Mouse (Mus musculus) brown adipose tissue, adult 24 weeks (tissue): ENCODE data around the gene Ap1b1. TPM values are rescaled to one million over a fixed set of nuclear protein-coding genes. Genes with fewer than 3 reads are reported as not detected.
"Not testable (repeated sequence)": the region's sequence is repeated elsewhere in the genome, so short reads cannot be mapped to it uniquely, and the experiment has no call there.

Experiments
- H3K27ac ChIP-seq: fragments of 200-500 bp; replicated peaks from 2 replicates; pipeline ENCODE4 v1.5.1; 2012; ENCODE audit warnings: low read depth, mild to moderate bottlenecking, low read length
- H3K4me1 ChIP-seq: fragments of 200-500 bp; 2 replicates; pipeline ENCODE4 v1.6.1; 2012; ENCODE audit warnings: low read length, mixed read lengths; ENCODE audit not compliant: control insufficient read depth, insufficient read depth, insufficient read length
- H3K4me3 ChIP-seq: fragments of 200-500 bp; 2 replicates; pipeline ENCODE4 v1.5.1; 2012; ENCODE audit warnings: low read depth, mild to moderate bottlenecking, low read length, moderate library complexity; ENCODE audit not compliant: insufficient read depth
- polyA plus RNA-seq: library from polyadenylated mRNA; stranded (reverse); fragments of >200 nt; gene quantifications from 2 replicates; pipeline ENCODE4 v1.2.4, GENCODE M21; 2012; ENCODE audit not compliant: missing spikeins, insufficient read depth, insufficient read length

Ap1b1 gene
- polyA plus RNA-seq, 1 experiment: 49.5 TPM

DNA sequence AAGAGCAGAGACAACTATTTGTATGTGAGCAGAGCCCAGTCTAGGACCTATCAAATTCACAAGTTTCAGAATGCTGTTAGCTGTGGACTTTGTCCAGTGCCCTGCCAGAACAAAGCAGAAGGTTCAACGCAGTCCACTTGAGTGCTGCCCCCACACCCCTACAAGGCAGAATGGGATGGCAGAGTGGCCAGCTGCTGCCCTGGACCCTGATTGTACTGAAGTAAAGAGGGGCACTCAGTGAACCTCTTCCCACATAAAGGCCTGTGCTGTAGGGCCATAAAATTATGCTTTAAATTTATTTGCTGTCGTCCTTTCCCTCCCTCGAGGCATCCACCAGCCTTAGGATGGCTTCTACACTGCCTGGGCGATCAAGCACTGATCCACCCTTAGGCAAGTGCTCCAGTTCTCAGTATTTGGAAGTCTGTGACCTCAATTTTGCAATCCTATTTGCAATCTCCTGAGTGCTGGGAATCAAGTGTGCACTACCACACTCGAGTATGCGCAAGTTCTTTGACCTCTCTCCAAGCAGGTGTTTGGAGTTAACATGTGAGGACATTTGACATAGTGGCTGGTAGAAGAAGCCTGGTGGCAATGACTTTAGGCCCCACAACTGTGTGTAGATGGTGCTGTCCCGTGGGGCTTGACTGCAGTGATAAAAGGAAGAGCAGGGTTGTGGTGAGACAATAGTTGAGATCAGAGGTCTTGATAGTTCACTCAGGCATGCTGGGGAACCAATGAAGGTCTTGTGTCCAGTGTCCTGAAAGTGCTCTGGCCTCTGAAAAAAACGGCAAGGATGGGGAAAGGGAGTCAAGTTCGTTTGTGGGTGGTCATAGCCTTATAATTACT lies 81.7 kb downstream of the Ap1b1 start:
- Histone ChIP-seq H3K4me3 (no peak overlapping the region), H3K4me1 (peaks cover 11% of the 10 kb centered on the region), H3K27ac (0 out of 2 replicates have a peak overlapping the region, but pooled peaks have one; percentile 5)

DNA sequence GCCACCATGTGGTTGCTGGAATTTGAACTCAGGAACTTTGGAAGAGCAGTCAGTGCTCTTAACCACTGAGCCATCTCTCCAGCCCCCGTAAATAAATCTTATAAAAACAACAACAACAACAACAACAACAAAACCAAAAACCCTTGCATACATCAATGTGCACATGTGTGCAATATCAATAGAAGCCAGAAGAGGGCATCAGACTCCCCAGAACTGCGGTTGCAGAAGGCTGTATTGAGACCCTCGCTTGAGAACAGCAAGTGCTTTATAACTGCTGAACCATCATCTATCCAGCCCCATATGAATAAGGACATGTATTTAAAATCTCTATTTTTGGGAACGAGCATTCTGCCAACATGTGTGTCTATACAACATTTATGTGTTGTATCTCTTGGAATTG lies 88.3 kb downstream of the Ap1b1 start:
- Histone ChIP-seq H3K4me3 (no peak overlapping the region), H3K27ac (no peak overlapping the region), H3K4me1 (no peaks in the 10 kb centered on the region)

DNA sequence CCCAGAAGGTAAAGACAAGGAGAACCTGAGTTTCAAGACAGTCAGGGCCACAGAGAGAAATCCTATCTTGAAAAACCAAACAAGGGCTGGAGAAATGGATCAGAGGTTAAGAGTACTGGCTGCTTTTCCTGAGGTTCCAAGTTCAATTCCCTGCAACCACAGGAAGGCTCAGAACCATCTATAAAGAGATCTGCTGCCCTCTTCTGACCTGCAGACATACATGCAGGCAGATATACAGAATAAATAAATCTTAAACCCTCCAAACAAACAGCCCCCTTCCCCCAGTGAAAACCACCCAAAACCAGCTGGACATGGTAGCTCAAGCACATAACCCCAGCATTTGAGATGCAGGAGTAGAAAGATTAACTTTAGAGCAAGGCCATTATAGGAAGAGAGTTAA lies 89.1 kb downstream of the Ap1b1 start:
- H3K4me1 ChIP-seq: no peaks in the 10 kb centered on the region
- no peak overlapping the region for H3K4me3 ChIP-seq
- H3K27ac ChIP-seq: no peak overlapping the region

DNA sequence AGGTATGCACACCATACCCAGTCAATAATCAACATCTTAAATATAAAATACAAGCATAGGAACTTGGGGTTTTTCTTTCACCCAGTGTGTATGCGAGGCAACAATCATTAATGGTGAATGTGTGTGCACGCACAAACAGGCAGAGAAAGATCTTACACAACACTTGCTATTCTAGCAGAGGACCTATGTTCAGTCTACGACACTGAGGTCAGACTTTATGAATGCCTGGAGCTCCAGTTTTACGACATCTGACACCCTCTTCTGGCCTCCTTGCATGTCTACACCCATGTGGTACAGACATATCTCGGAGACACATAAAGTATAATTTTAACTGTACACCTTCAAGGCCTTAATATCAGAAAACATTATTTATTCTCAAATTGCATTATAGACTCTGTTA lies 90.2 kb downstream of the Ap1b1 start:
- not testable (repeated sequence) for H3K4me1 ChIP-seq, H3K4me3 ChIP-seq, H3K27ac ChIP-seq

DNA sequence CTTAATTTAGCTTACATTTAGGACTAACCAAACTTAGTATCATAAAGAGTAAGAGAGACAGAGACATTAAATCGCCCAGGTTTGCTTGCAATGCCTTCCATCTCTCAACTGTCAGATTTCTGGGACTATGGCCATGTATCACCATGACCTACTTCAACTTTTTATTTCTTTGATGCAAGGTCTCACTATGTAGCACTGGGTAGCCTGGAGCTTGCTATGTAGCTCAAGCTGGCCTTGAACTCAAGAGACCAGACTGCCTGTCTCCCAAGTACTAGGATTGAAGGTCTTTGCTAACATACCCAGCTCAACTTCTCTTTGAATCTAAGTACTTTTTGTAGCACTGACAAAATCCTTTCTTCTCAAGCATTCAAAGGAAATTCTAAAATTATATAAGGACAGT lies 102.5 kb downstream of the Ap1b1 start:
- no peak overlapping the region for H3K4me3 ChIP-seq
- no peak overlapping the region for H3K27ac ChIP-seq
- H3K4me1 ChIP-seq: 0 out of 2 replicates have a peak, but pooled peaks cover under 1% of the 10 kb centered on the region

DNA sequence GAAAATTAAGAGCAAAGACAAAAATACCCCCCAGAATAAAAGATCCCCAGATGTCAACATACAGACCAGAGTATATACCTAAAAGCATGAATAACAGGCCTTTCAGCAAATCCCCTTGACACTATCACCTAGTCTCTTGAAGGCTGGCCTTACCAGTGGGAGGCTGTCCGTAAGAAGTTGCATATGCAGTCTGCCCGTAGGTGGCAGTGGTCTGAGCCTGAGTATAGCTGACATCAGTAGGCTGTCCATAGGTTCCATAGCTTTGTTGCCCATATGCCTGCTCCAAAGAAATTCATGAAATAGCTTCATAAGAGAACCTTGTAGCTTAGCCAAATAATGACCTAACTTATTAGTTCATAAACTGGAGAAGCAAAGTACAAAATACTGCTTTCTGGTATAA lies 105.1 kb downstream of the Ap1b1 start:
- peaks cover 6% of the 10 kb centered on the region for H3K4me1 ChIP-seq
- no peak overlapping the region for H3K4me3 ChIP-seq
- H3K27ac ChIP-seq: no peak overlapping the region

Other genes with a start within 250 kb of the Ap1b1 start
- not detected in 2 replicates for gene Cabp7, start 240.0 kb upstream of the Ap1b1 start, polyA plus RNA-seq
- gene Nf2, start 137.3 kb upstream of the Ap1b1 start, polyA plus RNA-seq: 41.2 and 56.4 TPM in 2 replicates
- gene Nipsnap1, start 112.9 kb upstream of the Ap1b1 start, polyA plus RNA-seq: 24.9 and 35.0 TPM in 2 replicates
- gene Thoc5, start 91.5 kb upstream of the Ap1b1 start, polyA plus RNA-seq: 14.9 and 18.1 TPM in 2 replicates
- gene Nefh, start 38.8 kb upstream of the Ap1b1 start, polyA plus RNA-seq: not detected in 2 replicates
- gene Rasl10a, start 71.3 kb downstream of the Ap1b1 start, polyA plus RNA-seq: 0.95 and 3.4 TPM in 2 replicates
- gene Gas2l1, start 78.5 kb downstream of the Ap1b1 start, polyA plus RNA-seq: 17.7 and 20.5 TPM in 2 replicates
- gene Rhbdd3, start 112.1 kb downstream of the Ap1b1 start, polyA plus RNA-seq: 14.4 and 18.4 TPM in 2 replicates
- 121 and 140 TPM in 2 replicates for gene Ewsr1, start 112.4 kb downstream of the Ap1b1 start, polyA plus RNA-seq
- 0.92 TPM in 1 of 2 replicates, not detected in the other for gene Emid1, start 165.4 kb downstream of the Ap1b1 start, polyA plus RNA-seq